In the genomic region with DNA sequence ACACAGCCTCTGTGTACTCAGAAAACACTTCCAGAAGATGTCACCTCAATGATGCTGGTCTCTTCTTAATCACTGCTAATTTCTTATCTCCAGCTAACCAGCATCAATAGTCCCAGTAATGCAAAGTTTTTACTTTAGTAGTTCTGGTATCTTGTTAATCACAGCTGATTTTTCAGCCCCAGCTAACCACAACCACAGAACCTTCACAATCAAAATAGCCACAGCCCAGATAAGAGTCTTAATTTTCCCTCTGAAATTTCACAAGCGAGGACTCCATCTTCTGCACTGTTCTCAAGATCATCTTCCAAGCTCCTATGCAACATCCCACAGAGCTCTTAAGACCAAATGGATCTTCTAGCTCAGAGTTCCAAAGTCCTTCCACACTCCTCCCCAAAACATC, we compare ENCODE assay signal across 30 mouse cellular contexts. TPM values are rescaled to one million over a fixed set of nuclear protein-coding genes. Genes with fewer than 3 reads are reported as not detected.
"Had no signal": no experiment of that assay in that cellular context is flagged by ENCODE, and none has a peak within 500 bp of the region (broad histone marks: within the 10 kb centered on the region; RNA-seq: fewer than 3 reads in every experiment).

No protein-coding gene starts in this region.

RNA-seq across cellular contexts. Expression of gene Mpzl2, which starts 1.8 kb away (rescaled TPM):
- polyA plus RNA-seq: inflammation-experienced regulatory T-cells, adult 6 months had no signal

RNA-seq across cellular contexts. Expression of gene Cd3e, which starts 28.4 kb away (rescaled TPM):
- total RNA-seq: hindbrain, postnatal 0 days; layer of hippocampus, adult 18-20 months; layer of hippocampus, adult 2 months; layer of hippocampus, postnatal 10 days; layer of hippocampus, postnatal 14 days; layer of hippocampus, postnatal 25 days; layer of hippocampus, postnatal 36 days; left cerebral cortex, adult 18-20 months; left cerebral cortex, adult 2 months had no signal
- polyA plus RNA-seq: heart, embryonic 11.5 days; heart, embryonic 12.5 days; heart, embryonic 14.5 days; hindbrain, embryonic 10.5 days; hindbrain, embryonic 11.5 days; hindbrain, embryonic 12.5 days; hindbrain, embryonic 13.5 days; kidney, embryonic 14.5 days; kidney, embryonic 15.5 days; kidney, embryonic 16.5 days had no signal

RNA-seq across cellular contexts. Expression of gene Jaml, which starts 41.2 kb away (rescaled TPM):
- total RNA-seq: hindbrain, postnatal 0 days; layer of hippocampus, postnatal 10 days had no signal
- polyA plus RNA-seq: hindbrain, embryonic 12.5 days; hindbrain, embryonic 14.5 days; kidney, embryonic 14.5 days had no signal

RNA-seq across cellular contexts. Expression of gene Cd3d, which starts 56.2 kb away (rescaled TPM):
- total RNA-seq: hematopoietic stem cell, adult 5-6 weeks; hindbrain, postnatal 0 days; layer of hippocampus, adult 18-20 months; layer of hippocampus, adult 2 months; layer of hippocampus, adult 8-10 months; layer of hippocampus, postnatal 10 days; layer of hippocampus, postnatal 14 days; layer of hippocampus, postnatal 25 days; layer of hippocampus, postnatal 36 days; left cerebral cortex, adult 18-20 months; left cerebral cortex, adult 2 months; left cerebral cortex, adult 8-10 months had no signal
- polyA plus RNA-seq: heart, embryonic 11.5 days; heart, embryonic 12.5 days; heart, embryonic 14.5 days; heart, postnatal 0 days; hindbrain, embryonic 10.5 days; hindbrain, embryonic 11.5 days; hindbrain, embryonic 12.5 days; hindbrain, embryonic 13.5 days; hindbrain, embryonic 14.5 days; hindbrain, embryonic 15.5 days; hindbrain, embryonic 16.5 days; intestine, embryonic 14.5 days; intestine, embryonic 15.5 days; intestine, embryonic 16.5 days; kidney, embryonic 14.5 days; kidney, embryonic 15.5 days; kidney, embryonic 16.5 days had no signal
